Mouse (Mus musculus): Measurements from ENCODE around the gene Ccl27a.
"Not testable (repeated sequence)": the region's sequence is repeated elsewhere in the genome, so short reads cannot be mapped to it uniquely, and the experiment has no call there.

Gene Ccl27a

DNA sequence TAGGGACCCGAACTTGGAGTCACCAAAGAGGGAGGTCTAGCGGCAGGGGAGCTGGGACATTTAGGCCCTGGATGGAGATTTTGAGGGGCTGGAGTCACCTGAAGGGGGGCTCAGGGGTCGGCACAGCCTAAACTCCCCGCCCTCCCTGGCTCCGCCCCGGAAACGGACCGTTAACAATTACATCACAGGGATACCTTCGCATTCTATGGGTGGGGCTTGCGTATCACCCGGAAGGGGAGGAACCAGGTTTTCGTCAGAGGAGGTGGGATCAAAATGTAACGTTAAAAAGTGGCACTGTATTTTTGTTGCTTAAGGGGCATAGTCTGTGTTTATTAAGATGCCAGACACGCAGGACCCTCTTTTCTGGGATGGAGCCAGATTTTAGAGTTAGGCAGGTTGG, at the start of gene Ccl27a:
Gene Ccl27a, minus strand, starts transcription at position 246 of the 400 bp plus-strand sequence.
- peak; percentile 81 to 86 for DNase-seq

DNA sequence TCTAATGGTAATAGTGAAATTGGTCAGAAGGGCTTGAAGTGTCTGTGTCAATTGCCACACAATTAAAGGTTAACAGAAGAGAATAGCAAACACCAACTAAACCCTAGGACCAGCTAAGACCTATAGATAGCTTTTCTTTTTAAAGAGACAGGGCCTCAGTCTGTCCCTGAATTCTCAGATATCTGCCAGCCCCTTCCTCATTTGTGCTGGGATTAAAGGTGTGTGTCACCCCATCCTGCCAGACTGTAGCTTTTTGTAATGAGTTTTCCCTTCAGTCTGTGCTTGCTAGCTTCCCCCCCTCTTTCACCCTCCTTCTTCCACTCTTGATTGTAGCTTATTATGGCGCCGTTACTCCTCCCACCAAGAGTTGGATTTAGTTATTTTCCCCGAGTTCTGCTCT, 9.2 kb upstream of the Ccl27a start:
- not testable (repeated sequence) for DNase-seq

DNA sequence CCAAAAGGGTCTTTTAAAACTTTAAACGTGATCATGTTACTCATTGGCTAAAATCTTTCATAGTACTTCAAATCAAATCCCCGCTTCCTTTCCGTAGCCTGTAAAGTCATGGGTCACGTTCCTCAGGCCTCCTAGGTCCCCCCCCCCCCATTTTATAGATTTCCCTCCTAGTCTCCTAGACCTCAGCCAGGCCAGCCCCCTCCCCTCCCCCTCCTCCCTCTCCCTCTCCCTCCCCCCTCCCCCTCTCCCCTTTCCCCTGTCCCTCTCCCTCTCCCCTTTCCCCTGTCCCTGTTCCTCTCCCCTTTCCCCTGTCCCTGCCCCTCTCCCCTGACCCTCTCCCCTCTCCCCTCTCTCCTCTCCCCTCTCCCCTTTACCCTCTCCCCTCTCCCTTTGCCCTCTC, 8.7 kb upstream of the Ccl27a start:
- not testable (repeated sequence) for DNase-seq

DNA sequence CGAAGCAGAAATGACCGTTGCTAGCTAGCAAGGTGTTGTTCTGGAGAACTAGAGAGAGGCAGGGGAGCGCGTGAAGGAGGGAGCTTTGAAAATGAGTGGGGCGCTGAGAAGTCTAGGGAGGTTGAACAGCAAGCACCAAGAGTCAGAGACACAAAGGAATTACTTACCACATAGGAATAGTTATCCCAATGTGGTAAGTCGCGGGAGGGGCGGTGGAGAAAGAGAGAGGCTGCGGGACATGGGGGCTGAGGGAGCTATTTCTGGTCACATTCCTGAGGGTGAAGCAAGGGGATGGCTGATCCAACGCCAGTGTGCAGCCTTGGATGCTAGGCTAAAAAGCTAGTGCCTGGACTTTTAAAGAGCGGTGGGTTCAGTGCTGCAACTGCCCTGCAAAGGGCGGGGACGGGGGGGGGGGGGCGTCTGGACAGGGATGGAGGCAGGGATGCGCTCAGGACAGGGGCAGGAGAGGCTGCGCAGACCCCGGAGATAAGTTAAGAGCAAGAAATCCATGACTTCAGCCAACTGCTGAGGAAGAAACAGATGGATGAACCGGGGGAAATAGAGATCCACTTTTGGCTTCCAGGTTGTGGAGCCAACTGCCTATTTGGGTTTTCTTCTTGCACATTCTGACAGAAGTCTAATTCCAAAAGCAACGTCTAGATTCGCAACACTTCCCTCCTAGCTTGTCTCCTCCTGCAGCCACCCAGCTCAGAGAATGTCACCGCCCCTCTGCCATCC, 7.9 kb upstream of the Ccl27a start:
- DNase-seq, result not testable (repeated sequence)

DNA sequence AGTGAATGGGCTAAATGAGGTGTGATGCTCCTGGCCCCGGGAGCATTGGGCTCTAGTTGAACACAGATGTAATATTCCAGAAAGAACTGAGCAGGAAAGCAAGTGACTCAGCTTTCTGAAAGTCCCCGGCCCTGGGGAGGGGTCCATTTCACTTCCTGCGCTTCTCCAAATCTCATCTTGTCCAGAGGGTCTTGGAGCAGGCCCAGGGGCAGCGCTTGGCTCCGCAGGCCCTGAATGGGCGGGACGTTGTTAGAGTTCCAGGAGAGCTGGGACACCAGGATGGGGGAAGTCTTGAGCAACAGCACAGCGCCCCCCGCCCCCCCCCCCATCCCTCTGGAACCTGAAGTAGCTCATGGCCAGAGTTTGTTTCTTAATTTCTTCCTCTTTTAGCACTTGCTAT, 7.2 kb upstream of the Ccl27a start:
- not testable (repeated sequence) for DNase-seq

DNA sequence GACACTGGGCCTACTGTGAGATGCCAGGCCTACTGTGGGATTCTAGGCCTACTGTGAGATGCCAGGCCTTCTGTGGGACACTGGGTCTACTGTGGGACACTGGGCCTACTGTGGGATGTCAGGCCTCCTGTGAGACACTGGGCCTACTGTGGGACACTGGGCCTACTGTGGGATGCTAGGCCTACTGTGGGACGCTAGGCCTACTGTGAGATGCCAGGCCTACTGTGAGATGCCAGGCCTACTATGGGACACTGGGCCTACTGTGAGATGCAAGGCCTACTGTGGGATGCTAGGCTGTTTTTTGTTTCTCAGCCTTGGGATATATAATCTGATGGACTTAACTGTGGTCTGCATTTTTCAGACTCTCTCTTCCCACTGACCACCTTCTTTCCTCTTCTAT, 1.8 kb upstream of the Ccl27a start:
- DNase-seq, result not testable (repeated sequence)

DNA sequence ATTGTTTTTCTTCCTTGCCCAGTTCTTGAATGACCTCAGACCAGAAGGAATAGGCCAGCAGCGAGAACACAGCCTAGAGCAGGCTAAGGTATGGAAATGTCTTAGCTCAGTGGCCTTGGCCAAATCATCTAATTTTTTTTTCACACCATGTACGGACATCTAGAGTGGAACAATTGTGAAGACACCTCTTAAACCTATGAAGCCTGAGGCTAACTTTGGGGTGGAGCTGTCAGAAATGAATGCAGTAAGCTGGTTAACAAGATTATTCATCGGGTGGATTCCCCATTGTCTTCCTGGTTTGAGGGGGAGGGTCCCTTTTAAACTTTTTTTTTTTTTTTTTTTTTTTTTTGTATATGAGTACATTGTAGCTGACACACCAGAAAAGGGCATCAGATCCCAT, 459 bp upstream of the Ccl27a start:
- DNase-seq, result not testable (repeated sequence)

DNA sequence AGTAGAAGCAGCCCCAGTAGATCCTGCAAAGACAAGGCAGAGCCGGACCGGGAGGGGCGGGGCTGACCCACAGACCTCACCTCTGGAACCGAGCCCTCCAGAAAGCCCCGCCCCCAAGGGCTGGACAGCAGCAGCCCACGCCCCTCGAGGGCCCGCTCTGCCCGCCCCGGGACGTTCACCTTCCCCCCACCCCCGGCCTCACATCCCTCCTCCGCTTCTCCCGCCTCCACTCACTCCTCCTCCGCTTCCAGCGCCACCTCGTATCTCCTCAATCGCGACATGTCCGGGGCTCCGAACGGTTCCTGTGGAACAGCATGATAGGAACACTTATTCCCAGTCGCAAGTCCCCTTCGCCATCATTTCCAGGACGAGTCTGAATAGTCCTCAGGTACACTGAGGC, 545 bp downstream of the Ccl27a start:
- DNase-seq, result peak; percentile 57 to 64

DNA sequence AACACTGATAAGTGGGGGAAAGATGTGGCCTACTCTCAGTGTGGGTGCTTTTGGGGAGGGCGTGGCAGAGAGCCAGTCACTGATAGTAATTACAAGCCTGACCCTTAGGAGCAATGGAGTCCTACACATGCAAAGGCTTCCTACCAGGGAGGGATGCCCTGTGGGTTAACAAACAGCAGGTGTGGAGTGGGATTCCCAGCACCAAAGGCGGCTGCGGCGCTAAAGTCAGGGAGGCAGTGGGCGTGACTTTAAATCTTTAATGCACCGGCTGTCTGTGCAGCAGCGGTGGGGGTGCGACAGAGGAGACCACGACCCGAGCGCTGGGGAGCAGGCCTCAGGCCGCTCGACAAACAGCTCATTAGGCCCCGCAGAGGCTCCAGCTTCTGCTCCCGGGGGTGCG, 1.1 kb downstream of the Ccl27a start:
- not testable (repeated sequence) for DNase-seq

DNA sequence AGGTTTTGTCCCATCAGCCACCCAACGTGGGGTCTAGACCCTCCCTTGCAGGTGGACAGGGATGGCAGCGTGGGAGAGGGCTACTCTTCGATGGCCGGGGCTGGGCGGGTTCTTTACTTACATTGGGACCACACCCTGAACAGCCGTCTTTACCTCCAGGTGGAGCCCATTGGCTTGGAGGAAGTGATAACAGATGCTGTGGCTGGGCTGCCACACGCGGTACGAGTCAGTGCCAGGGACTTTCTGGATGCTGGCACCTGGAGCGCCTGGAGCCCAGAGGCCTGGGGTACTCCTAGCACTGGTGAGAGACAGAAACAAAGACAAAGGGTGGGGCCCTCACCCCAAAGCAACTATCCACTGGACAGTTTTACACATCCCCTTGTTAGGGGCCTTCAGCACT, 6.7 kb downstream of the Ccl27a start:
- DNase-seq, result not testable (repeated sequence)

DNA sequence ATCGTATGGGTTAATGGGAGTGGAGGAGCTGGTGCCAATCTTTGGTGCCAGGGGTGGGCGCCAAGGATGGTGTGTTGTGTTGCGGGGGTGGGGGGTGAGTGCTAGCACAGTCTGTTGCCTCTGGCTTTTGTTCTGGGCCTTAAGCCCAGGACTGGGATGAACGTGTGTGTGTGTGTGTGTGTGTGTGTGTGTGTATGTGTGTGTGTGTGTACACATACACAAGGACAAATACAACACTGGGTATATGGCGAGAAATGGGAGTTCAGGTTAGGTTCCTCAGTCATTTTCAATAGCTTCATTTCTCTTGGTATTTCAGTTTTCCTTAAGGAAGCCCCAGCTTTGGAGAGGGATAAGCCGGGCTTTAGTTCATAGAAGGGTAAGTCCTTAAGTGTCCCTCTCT, 10.9 kb downstream of the Ccl27a start:
- DNase-seq, result not testable (repeated sequence)

DNA sequence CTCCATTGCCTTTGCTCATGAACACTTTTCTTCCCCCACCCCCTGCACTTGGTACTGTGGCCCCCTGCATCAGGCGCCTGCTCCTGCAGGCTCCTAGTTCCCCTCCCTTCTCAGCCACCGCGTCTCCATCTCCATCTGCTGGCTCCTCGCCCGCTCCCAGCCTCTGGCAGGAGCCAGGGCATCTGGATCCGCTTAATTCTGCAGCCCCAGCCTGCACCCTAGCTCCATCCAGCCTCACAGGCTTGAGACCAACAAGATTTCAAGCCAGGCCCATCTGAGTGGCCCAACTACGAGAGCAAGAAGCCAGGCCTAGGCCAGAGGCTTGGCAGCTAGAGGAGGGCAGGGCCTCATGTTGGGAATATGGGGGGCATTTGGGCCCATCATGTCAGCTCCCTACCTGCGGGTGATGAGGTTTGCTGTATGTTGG, 11.3 kb downstream of the Ccl27a start:
- DNase-seq, result not testable (repeated sequence)

DNA sequence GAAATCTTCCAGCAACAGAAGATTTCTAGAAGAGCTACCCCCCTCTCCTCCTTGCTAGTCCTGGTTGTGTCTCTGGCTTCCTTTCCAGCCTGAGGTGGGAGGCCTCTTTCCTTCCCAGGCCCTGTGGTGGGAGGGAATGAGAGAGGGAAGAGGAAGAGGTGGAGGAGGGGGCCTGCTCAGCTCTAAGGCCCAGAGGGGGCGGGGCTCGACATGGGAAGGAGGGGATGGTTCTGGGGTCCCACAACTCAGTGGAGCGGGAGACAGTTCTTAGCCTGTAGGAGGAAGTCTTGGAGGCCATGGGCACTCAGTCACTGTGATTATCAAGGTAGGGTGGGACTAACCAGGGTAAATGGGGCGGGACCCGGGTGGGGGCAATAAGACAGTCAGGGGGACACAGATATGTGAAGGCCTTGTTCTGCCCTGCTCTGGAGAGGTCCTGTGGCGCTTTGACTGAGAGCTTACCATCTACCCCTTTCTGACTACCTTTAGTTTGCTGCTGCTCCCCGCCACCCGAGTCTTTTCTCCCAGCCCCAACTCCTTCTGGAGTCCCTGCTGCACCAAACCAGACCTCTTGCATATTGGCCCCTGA, 11.9 kb downstream of the Ccl27a start:
- no peak for DNase-seq

DNA sequence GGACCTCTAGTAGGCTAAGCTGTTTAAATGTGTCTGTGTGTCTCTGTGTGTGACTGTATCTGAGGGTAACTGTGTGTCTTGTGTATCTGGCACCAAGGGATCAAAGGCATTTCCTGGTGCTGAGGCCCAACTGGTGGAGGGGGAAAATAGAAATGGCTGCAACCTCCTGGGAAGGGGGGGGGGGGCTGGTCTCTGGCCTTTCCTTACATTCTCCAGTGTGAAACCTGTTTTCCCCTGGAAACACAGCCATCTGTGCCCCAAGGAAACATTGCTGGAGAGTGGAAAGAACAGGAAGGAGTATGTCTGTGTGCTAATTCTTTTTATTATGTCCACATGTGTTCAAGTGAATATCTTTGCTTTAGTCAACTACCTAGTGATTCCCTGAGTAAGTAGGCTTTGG, 12.4 kb downstream of the Ccl27a start:
- DNase-seq, result no peak

DNA sequence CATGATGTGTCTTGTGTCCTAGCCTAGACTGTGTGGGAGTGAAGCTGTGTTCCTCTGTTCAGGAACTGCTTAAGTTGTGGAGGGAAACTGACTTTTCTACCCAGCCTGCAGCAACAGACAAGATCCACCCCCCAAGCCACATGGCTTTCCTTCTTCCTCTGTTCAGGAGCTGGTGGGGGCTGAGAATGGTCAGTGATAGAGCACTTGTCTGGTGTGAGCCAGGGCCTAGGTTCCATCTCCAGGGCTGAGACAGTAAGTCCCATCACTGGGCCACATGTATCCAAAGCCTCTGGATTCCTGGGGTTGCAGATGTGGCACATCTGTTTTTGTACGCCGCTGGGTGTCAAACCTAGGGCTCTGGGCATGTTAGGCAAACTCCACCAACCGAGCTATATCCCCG, 13.1 kb downstream of the Ccl27a start:
- no peak for DNase-seq

DNA sequence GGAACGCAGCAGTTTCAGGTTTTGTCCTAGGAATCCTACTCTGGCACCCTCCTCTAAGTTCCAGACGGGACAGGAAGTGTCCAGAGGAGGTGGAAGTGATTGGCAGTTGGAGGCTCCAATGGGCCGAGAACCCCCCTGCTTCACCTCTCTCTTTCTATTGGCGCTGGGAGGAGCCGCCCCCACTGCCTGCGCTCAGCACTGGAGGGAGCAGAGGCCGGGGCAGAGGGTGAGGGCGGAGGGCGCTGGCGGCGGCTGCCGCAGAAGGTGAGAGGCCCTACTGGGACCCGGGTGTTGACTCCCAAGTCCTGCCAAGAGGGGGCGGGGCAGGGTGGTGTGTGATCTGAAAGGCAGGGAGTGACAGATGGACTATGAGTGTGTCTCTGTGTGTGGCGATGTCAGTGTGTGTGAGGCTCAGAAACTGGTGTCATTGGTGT, 13.7 kb downstream of the Ccl27a start:
- peak; percentile 52 to 68 for DNase-seq

DNA sequence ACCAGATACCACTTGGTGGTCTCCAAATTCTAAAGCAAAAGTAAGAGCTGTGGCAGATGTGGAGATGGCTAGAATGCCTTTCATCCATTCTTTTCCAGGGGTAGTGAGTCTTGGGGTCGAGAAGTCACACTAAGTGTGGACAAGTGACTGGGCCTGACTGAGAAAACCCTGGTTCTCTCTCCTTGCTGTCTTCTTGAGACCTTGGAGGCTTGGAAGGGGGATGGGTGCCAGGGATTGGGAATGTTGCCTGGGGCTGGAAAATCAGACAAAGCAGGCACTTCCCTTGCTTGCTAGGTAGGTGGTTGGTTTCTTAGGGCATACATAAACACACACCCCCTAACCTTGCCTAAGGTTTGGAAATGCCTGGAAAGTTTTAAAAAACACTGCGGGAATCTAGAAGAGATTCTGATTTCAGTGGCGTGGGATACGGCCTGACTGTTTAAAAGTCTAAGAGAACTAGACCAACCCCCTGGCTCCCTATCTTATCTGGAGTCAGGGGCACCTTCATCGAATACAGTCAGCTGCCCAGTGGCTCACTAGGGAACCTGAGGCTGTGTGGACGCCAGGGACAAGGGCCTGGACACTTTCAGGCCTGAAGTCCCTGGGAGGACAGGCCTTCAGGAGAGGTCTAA, 14.3 kb downstream of the Ccl27a start:
- no peak for DNase-seq

DNA sequence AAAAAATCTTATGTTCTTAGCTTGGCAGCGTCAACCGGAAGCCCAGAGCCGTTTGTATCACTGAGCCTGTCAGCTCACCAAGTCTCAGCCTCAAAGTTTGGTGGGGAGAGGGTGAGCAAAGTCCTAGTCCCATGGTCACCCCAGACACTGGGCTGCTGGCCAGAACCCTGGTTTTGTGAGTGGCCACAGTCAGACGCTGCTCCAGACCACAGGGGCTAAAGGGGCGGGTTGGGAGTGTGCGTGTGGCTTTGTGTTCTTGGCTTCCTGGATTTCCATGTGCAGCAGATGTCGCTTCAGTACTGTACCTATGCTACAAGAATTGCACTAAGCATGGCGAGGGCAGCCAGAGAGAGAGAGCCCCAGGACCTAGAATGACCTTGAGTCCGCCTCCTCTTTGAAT, 14.8 kb downstream of the Ccl27a start:
- DNase-seq, result no peak

DNA sequence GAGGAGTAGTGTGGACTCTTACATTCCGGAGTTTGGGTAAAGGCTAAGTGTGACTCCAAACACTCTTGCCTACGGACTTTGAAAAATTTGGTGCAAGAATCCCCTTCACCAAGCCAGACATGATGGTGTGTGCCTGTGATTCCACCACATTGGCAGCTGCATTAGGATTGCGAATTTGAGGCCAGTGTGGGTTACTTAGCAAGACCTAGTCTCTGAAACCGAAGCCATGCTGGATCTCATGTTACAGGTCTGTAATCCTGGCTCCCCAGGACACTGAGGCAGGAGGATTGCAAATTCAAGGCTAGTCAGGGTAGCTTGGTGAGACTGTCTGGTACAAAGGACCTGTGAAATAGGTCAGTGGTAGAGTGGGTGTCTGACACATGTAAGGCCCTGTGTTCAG, 15.3 kb downstream of the Ccl27a start:
- DNase-seq, result no peak

DNA sequence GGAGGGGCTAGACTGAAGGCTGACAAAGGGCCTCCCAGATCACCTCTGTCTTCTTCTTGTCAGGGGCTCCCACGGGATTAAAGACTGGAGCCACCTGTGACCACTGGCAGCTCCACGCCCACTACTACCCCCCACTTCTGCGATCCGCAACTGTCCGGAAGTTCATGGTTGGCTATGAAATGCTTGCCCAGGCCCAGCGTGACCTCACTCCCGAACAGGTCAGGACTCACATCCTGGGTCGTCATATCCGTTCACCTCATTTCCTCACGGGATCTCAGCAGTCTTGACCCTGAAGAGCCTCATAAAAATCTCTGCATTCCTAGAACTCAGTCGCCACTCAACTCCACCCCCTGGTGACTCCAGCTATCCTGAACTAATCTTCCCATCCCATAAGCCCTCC, 16.0 kb downstream of the Ccl27a start:
- DNase-seq, result no peak

DNA sequence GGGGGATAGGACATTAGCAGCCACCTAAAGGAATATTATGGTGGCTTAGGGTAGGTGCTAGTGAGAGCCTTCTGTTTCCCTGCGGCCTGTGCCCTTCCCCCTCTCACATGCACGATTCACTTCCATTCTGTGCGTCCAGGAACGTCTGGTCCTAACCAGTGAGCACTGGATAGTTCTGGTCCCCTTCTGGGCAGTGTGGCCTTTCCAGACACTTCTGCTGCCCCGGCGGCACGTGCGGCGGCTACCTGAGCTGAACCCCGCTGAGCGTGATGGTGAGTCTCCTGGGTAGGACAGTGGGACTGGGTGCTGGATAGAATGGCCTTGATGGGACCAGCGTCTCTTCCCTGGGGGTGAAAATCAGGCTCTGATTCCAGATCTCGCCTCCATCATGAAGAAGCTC, 16.7 kb downstream of the Ccl27a start:
- DNase-seq, result no peak

DNA sequence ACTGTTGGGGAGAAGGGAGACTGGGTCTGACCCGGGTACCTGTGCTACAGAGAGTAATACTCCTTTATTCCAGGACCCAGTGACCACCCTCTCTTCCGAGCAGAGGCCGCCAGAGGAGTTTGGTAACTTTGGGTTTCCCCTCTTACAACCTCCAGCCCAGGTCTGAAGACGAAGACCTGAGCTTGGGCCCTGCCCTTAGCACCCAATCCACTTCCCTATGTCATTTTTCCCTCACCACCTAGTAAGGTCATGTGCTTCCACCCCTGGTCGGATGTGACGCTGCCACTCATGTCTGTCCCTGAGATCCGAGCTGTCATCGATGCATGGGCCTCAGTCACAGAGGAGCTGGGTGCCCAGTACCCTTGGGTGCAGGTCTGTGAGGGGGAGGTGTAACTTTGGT, 17.6 kb downstream of the Ccl27a start:
- DNase-seq, result peak in 1 of 2 experiments; percentile 23

DNA sequence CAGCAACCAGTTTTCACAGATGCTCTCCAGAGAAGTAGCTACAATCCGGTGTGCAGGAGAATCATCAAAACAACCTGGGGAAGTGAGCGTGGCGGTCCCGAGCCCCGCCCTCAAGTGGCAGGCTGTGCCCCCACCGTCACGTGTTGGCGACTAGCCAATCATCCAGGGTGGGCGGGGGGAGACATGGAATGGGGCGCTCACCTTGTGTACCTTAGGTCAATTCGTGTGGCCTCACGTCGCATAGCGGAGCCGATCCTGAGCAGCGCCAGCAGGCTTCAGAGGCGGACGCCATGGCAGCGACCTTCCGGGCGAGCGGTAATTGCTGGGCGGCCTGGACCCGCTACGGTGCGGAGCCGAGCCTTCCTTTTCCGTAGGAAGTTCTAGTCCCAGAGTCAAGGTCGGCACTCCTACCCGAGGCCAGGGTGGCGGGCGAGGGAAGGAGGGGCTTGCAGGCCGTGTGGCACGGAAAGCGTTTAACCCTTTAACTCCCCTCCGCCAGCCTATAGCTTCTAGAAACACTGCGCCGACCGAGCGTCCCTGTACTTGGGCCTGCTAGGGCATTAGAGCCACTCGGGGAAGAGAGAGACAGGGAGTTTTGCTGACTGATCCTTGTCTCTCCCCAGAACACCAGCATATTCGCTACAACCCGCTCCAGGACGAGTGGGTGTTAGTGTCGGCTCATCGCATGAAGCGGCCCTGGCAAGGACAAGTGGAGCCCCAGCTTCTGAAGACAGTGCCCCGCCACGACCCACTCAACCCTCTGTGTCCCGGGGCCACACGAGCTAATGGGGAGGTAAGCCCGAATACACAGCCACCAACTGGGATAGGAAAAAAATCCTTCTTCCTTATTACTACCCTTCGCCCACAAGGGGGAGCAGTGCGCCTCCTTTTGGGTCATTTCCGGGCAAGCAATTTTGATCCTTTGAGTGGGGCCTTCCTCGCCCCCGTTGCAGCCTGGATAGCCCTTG, 18.4 kb downstream of the Ccl27a start, which contains the start of gene Sigmar1:
Gene Sigmar1, minus strand, starts transcription at position 820 of the 968 bp plus-strand sequence.
- peak; percentile 94 for DNase-seq
